Mouse (Mus musculus) erythroblast, embryonic 14.5 days (primary cell): ENCODE measurements around the gene Tbr1. TPM values are rescaled to one million over a fixed set of nuclear protein-coding genes. Genes with fewer than 3 reads are reported as not detected.

Experiments used
- H3K27me3 ChIP-seq: 2 replicates; pipeline ENCODE4 v1.6.1; 2012; ENCODE audit warnings: inconsistent platforms; ENCODE audit not compliant: control insufficient read depth
- H3K36me3 ChIP-seq: 2 replicates; pipeline ENCODE4 v1.6.1; 2012; ENCODE audit warnings: mild to moderate bottlenecking, inconsistent platforms; ENCODE audit not compliant: control insufficient read depth
- H3K4me1 ChIP-seq: 2 replicates; pipeline ENCODE4 v1.6.1; 2012; ENCODE audit warnings: inconsistent platforms; ENCODE audit not compliant: control insufficient read depth
- H3K4me3 ChIP-seq: replicated peaks from 2 replicates; pipeline ENCODE3; 2012; ENCODE audit warnings: moderate library complexity, mild to moderate bottlenecking, inconsistent platforms
- H3K9me3 ChIP-seq: 2 replicates; pipeline ENCODE4 v1.6.1; 2012; ENCODE audit warnings: low read length, inconsistent platforms, mixed read lengths; ENCODE audit not compliant: control insufficient read depth
- GATA1 ChIP-seq: IDR thresholded peaks from 2 replicates; pipeline ENCODE4 v1.6.1; 2012; ENCODE audit warnings: low read length, inconsistent platforms, mixed read lengths
- TAL1 ChIP-seq: IDR thresholded peaks from 3 replicates; pipeline ENCODE4 v1.6.1; 2012; ENCODE audit warnings: low read length, inconsistent platforms, mixed read lengths
- polyA plus RNA-seq: library from polyadenylated mRNA; stranded (reverse); fragments of >175 nt; gene quantifications from 2 replicates; pipeline ENCODE4 v1.2.3, GENCODE M21; 2012

Tbr1 gene
- polyA plus RNA-seq, 1 experiment, result not detected

DNA sequence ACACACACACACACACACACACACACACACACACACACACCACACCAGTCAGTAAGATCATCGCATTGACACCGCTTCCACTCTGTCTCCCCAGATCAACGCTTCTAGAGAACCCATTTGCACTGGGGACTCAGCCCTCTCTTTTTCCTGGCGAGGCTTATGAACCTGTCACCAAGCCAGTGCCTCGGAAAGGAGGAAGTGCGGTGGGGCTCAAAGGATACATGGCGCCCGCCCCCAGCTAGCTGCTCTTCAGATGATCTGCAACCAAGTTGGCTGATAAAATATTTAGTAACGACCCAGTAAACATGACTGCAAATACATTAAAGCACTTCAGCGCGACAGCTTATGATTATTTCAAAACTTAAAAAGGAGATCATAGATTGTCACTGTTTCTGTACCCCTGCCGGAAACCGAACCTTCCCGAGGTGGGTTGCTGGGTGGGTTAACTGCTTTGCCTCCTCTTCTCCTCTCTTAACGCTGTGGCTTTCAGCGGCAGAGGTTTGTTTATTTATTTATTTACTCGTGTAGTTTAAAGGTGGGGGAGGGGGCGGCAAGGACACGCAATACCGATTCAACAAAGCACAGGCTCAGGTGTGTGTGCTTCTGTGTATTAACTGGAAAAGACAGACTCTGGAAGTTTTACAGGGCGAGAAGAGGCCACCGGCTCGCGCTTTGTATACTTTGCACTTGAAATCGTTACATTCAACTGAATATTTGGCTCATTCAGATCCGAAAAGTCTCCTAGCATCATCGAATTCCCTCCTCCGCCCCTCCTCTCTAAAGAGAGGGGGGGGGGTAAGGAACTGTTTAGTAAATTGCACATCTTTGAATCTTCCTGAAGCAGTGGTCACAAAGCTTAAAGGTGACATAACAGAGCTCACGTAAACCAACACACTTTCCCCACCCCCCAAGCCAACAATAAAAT, 975 bp downstream of the Tbr1 start:
- no peaks in the 10 kb centered on the region; the same call in 1 of the 2 replicates for H3K4me1 ChIP-seq
- H3K9me3 ChIP-seq, result peaks cover 16% of the 10 kb centered on the region
- no peak overlapping the region for H3K4me3 ChIP-seq
- TF ChIP-seq TAL1, result no peak
- no peak for TF ChIP-seq GATA1
- H3K27me3 ChIP-seq, result peaks cover 74% of the 10 kb centered on the region
- peaks cover 11% of the 10 kb centered on the region for H3K36me3 ChIP-seq

GRCm38 (mm10) chr2:61804382-61804840, 1.7 kb downstream of the Tbr1 start:
- Histone ChIP-seq H3K36me3 (peaks cover 9% of the 10 kb centered on the region), H3K9me3 (peaks cover 16% of the 10 kb centered on the region), H3K4me3 (no peak overlapping the region), H3K27me3 (peaks cover 81% of the 10 kb centered on the region), H3K4me1 (no peaks in the 10 kb centered on the region; the same call in 1 of the 2 replicates)
- TF ChIP-seq TAL1 (no peak), GATA1 (no peak)

- H3K36me3 ChIP-seq, result peaks cover 7% of the 10 kb centered on the region
- no peaks in the 10 kb centered on the region; the same call in 1 of the 2 replicates for H3K4me1 ChIP-seq
- peaks cover 16% of the 10 kb centered on the region for H3K9me3 ChIP-seq
- TF ChIP-seq GATA1, result no peak
- no peak for TF ChIP-seq TAL1
- no peak overlapping the region for H3K4me3 ChIP-seq
- peaks cover 87% of the 10 kb centered on the region for H3K27me3 ChIP-seq
Observed at GRCm38 (mm10) chr2:61804841-61805540, 2.3 kb downstream of the Tbr1 start.

GRCm38 (mm10) chr2:61805541-61806345, 3.0 kb downstream of the Tbr1 start:
- Histone ChIP-seq H3K4me1 (no peaks in the 10 kb centered on the region; the same call in 1 of the 2 replicates), H3K27me3 (peaks cover 94% of the 10 kb centered on the region), H3K9me3 (peaks cover 16% of the 10 kb centered on the region), H3K36me3 (peaks cover 4% of the 10 kb centered on the region), H3K4me3 (no peak overlapping the region)
- TF ChIP-seq GATA1, result no peak
- no peak for TF ChIP-seq TAL1

GRCm38 (mm10) chr2:61806346-61806825, 3.7 kb downstream of the Tbr1 start:
- peaks cover 19% of the 10 kb centered on the region for H3K9me3 ChIP-seq
- no peak for TF ChIP-seq GATA1
- TF ChIP-seq TAL1, result no peak
- no peak overlapping the region for H3K4me3 ChIP-seq
- peaks cover 2% of the 10 kb centered on the region; the same call in 1 of the 2 replicates for H3K4me1 ChIP-seq
- no peaks in the 10 kb centered on the region for H3K36me3 ChIP-seq
- H3K27me3 ChIP-seq, result peaks cover 99% of the 10 kb centered on the region

DNA sequence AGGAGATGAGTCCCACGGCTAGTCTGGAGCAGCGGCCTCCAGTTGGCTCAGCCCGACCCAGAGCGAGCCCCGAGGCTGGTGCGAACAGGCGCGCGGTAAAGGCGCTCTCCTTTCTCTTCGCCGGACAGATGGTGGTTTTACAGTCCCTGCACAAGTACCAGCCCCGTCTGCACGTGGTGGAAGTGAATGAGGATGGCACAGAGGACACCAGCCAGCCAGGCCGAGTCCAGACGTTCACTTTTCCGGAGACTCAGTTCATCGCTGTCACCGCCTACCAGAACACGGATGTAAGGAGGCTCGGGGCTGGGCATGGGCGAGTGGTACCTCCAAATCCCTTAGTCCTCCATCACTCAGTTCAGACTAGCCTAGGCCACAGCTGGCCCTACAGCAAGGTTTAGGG, 4.4 kb downstream of the Tbr1 start:
- Histone ChIP-seq H3K36me3 (no peaks in the 10 kb centered on the region), H3K9me3 (peaks cover 26% of the 10 kb centered on the region), H3K4me1 (peaks cover 9% of the 10 kb centered on the region), H3K4me3 (no peak overlapping the region), H3K27me3 (peaks cover 100% of the 10 kb centered on the region)
- no peak for TF ChIP-seq TAL1
- no peak for TF ChIP-seq GATA1

GRCm38 (mm10) chr2:61807781-61808180, 5.1 kb downstream of the Tbr1 start:
- no peak for TF ChIP-seq GATA1
- Histone ChIP-seq H3K36me3 (no peaks in the 10 kb centered on the region), H3K27me3 (peaks cover 100% of the 10 kb centered on the region), H3K9me3 (peaks cover 27% of the 10 kb centered on the region), H3K4me1 (peaks cover 10% of the 10 kb centered on the region), H3K4me3 (no peak overlapping the region)

DNA sequence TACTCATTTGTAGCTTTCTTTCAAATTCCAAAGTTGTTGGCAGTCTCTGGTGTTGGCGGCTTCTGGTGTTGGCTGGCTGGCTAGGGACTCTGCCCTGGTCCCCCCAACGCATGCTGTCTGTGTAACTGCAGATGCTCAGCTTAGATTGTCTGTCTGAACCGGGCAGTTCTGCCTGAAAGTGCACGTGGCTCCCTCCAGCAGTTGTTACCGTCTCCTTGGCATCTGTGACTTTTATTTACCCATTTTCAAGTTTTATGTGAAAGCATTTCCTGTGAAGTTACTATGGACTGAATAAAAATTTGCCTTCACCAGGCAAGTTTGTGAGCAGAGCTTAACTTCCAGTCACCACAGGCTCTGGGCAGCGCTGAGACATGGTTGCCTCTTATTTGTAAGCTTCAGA, 6.0 kb downstream of the Tbr1 start:
- H3K4me1 ChIP-seq, result peaks cover 10% of the 10 kb centered on the region
- TF ChIP-seq GATA1, result no peak
- TF ChIP-seq TAL1, result no peak
- no peak overlapping the region for H3K4me3 ChIP-seq
- no peaks in the 10 kb centered on the region for H3K36me3 ChIP-seq
- H3K9me3 ChIP-seq, result peaks cover 27% of the 10 kb centered on the region
- peaks cover 100% of the 10 kb centered on the region for H3K27me3 ChIP-seq
